Mouse (Mus musculus): Measurements from ENCODE around the gene Mast1.
A peak's percentile ranks its signal among the peaks of the same experiment; 100 is the strongest.

DNA sequence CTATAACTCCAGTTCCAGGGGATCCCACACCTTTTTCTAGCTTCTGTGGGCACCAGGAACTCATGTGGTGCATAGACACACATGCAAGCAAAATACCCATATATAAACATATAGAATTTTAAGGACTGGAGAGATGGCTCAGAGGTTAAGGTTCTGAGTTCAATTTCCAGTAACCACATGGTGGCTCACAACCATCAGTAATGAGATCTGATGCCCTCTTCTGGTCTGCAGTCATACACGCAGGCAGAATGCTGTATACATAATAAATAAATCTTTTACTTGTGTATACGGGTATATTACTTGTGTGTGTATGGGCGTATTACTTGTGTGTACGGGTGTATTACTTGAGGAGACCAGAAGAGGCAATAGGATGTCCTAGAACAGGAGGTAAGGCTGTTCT lies 26.8 kb upstream of the Mast1 start:
- no peak for TF ChIP-seq POLR2A (IDR thresholded peaks at IDR 0.05; ENCODE audit: insufficient read depth, low read depth, low read length)
- TF ChIP-seq CTCF (IDR thresholded peaks at IDR 0.05): peak; percentile 22; the same call in 1 of the 2 replicates

Measured in heart, adult 2 months (tissue).